Mouse (Mus musculus) liver, embryonic 15.5 days (tissue): ENCODE measurements around the gene Gng5. TPM values are rescaled to one million over a fixed set of nuclear protein-coding genes. Genes with fewer than 3 reads are reported as not detected.

ENCODE experiments used
- ATAC-seq: fragments of 200-750 bp; cut with Nextera tagmentation; 2 replicates; pipeline ENCODE4 v1.8.0; 2017; ENCODE audit warnings: moderate number of reproducible peaks, mild to moderate bottlenecking, moderate library complexity; ENCODE audit not compliant: insufficient read depth
- H3K27ac ChIP-seq: fragments of 300-500 bp; sonication (generic); replicated peaks from 2 replicates; pipeline ENCODE4 v1.5.1; 2015; ENCODE audit warnings: mild to moderate bottlenecking, inconsistent platforms
- H3K27me3 ChIP-seq: fragments of 300-500 bp; sonication (generic); 2 replicates; pipeline ENCODE4 v1.6.1; 2015; ENCODE audit warnings: mild to moderate bottlenecking, inconsistent platforms
- H3K36me3 ChIP-seq: fragments of 300-500 bp; sonication (generic); replicated peaks from 2 replicates; pipeline ENCODE4 v1.6.1; 2015; ENCODE audit warnings: moderate library complexity, mild to moderate bottlenecking, inconsistent platforms
- H3K4me1 ChIP-seq: fragments of 300-500 bp; sonication (generic); replicated peaks from 2 replicates; pipeline ENCODE4 v1.6.1; 2015; ENCODE audit warnings: inconsistent platforms
- H3K4me2 ChIP-seq: fragments of 300-500 bp; sonication (generic); 2 replicates; pipeline ENCODE4 v1.6.1; 2015; ENCODE audit warnings: moderate library complexity, mild to moderate bottlenecking, inconsistent platforms
- H3K4me3 ChIP-seq: fragments of 300-500 bp; sonication (generic); replicated peaks from 2 replicates; pipeline ENCODE4 v1.5.1; 2015; ENCODE audit warnings: mild to moderate bottlenecking, inconsistent platforms
- H3K9ac ChIP-seq: fragments of 300-500 bp; sonication (generic); 2 replicates; pipeline ENCODE4 v1.6.1; 2015; ENCODE audit warnings: moderate library complexity, mild to moderate bottlenecking, inconsistent platforms
- H3K9me3 ChIP-seq: fragments of 300-500 bp; sonication (generic); replicated peaks from 2 replicates; pipeline ENCODE4 v1.6.1; 2016; ENCODE audit warnings: inconsistent platforms
- WGBS: fragments of 180-500 bp; shearing (Covaris S2); methylation state at CpG from one replicate; pipeline ENCODE4 v1.1.7; 2015; ENCODE audit warnings: mixed read lengths; ENCODE audit not compliant: insufficient replicate concordance; 5-methylcytosine and 5-hydroxymethylcytosine counted together
- polyA plus RNA-seq: library from polyadenylated mRNA; unstranded; fragments of >200 nt; fragmentation: Nextera tagmentation; extraction: Ambion mirVana; gene quantifications from 2 replicates; pipeline ENCODE4 v1.2.1, GENCODE M21; 2015

Gng5 gene
- polyA plus RNA-seq, 1 experiment from 2014 or later: 540 TPM

DNA sequence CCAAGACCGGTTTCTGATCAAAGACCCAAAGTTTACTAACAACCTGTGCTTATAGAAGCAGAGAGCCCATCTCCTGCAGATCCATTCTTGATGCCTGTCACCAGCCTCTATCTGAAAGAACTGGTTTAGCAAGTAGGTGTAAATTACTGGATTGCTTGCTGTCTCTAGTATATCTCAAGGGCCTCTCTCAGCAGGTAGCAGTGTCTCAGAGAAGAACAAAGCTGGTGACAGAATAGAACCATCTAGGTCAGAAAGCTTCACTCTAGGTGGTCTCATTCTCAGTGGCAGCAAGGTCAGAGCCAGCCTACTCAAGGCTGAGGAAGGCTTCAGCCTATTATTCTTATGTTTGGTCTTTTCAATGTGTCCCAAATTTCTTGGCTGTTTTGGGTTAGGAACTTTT lies 44.0 kb downstream of the Gng5 start:
- Histone ChIP-seq H3K27me3 (no peaks in the 10 kb centered on the region), H3K27ac (no peak overlapping the region), H3K4me1 (no peaks in the 10 kb centered on the region), H3K9ac (no peak overlapping the region), H3K4me3 (no peak overlapping the region), H3K36me3 (no peaks in the 10 kb centered on the region), H3K4me2 (no peak overlapping the region), H3K9me3 (no peaks in the 10 kb centered on the region)
- ATAC-seq: no peak
- WGBS: 18% methylated on average over 1 of the region's 1 CpGs

- Histone ChIP-seq H3K27me3 (no peaks in the 10 kb centered on the region), H3K9ac (no peak overlapping the region), H3K4me2 (no peak overlapping the region), H3K27ac (no peak overlapping the region), H3K9me3 (no peaks in the 10 kb centered on the region), H3K4me1 (no peaks in the 10 kb centered on the region), H3K36me3 (no peaks in the 10 kb centered on the region), H3K4me3 (no peak overlapping the region)
- 56% methylated on average over 7 of the region's 7 CpGs for WGBS
- no peak for ATAC-seq
Observed at GRCm38 (mm10) chr3:146554816-146555215, 55.2 kb downstream of the Gng5 start.

Other genes with a start within 250 kb of the Gng5 start
- gene Ssx2ip, start 95.2 kb upstream of the Gng5 start, polyA plus RNA-seq: 81.7 and 84.5 TPM in 2 replicates
- gene Ctbs, start 50.0 kb upstream of the Gng5 start, polyA plus RNA-seq: 5.3 and 5.4 TPM in 2 replicates
- gene Spata1, start 54 bp upstream of the Gng5 start, polyA plus RNA-seq: 0.96 and 1.3 TPM in 2 replicates
- gene Rpf1, start 21.6 kb downstream of the Gng5 start, polyA plus RNA-seq: 25.7 and 25.9 TPM in 2 replicates
- 30.4 and 56.2 TPM in 2 replicates for gene Uox, start 70.6 kb downstream of the Gng5 start, polyA plus RNA-seq
- 2.1 and 3.3 TPM in 2 replicates for gene Dnase2b, start 115.8 kb downstream of the Gng5 start, polyA plus RNA-seq
- not detected in 2 replicates for gene 4930503B20Rik, start 151.5 kb downstream of the Gng5 start, polyA plus RNA-seq
- 0.33 and 0.45 TPM in 2 replicates for gene Samd13, start 185.8 kb downstream of the Gng5 start, polyA plus RNA-seq